Mouse (Mus musculus) kidney, adult 11 months (tissue): ENCODE results near the gene Ahnak2.
"Not testable (repeated sequence)": the region's sequence is repeated elsewhere in the genome, so short reads cannot be mapped to it uniquely, and the experiment has no call there.

Experiments used
- DNase-seq: peaks from one replicate; pipeline ENCODE4 v3.0.0; 2022

Ahnak2 gene

GRCm38 (mm10) chr12:112801864-112802846, at the start of gene Ahnak2:
Ahnak2 (minus strand) TSS chr12:112802657.
- no peak for DNase-seq

GRCm38 (mm10) chr12:112851116-112851515, 48.7 kb upstream of the Ahnak2 start:
- no peak for DNase-seq

- no peak for DNase-seq
These were observed 47.9 kb upstream of the Ahnak2 start for GRCm38 (mm10) chr12:112850344-112850743.

GRCm38 (mm10) chr12:112849235-112850022, 47.0 kb upstream of the Ahnak2 start:
- no peak for DNase-seq

GRCm38 (mm10) chr12:112847880-112848279, 45.4 kb upstream of the Ahnak2 start:
- no peak for DNase-seq

- peak; percentile 69 for DNase-seq
These were observed 41.3 kb upstream of the Ahnak2 start for GRCm38 (mm10) chr12:112843803-112844202.

- not testable (repeated sequence) for DNase-seq
These were observed 39.7 kb upstream of the Ahnak2 start for GRCm38 (mm10) chr12:112842128-112842527.

GRCm38 (mm10) chr12:112841338-112841892, 39.0 kb upstream of the Ahnak2 start:
- not testable (repeated sequence) for DNase-seq

GRCm38 (mm10) chr12:112840209-112841086, 38.0 kb upstream of the Ahnak2 start:
- DNase-seq: no peak

GRCm38 (mm10) chr12:112835046-112835445, 32.6 kb upstream of the Ahnak2 start:
- DNase-seq: no peak

- no peak for DNase-seq
These were observed 31.1 kb upstream of the Ahnak2 start for GRCm38 (mm10) chr12:112833527-112833926.

GRCm38 (mm10) chr12:112832411-112832810, 30.0 kb upstream of the Ahnak2 start:
- no peak for DNase-seq

- DNase-seq: no peak
These were observed 28.1 kb upstream of the Ahnak2 start for GRCm38 (mm10) chr12:112830570-112830969.

- DNase-seq: no peak
These were observed 27.7 kb upstream of the Ahnak2 start for GRCm38 (mm10) chr12:112830141-112830540.

- peak; percentile 96 for DNase-seq
These were observed 26.9 kb upstream of the Ahnak2 start, which contains the start of gene Cdca4 for GRCm38 (mm10) chr12:112829244-112829864. Cdca4 (minus strand) TSS chr12:112829423.

- DNase-seq: no peak
These were observed 26.2 kb upstream of the Ahnak2 start for GRCm38 (mm10) chr12:112828501-112829243.

- DNase-seq: no peak
These were observed 23.4 kb upstream of the Ahnak2 start for GRCm38 (mm10) chr12:112825901-112826300.

- DNase-seq: no peak
These were observed 20.8 kb upstream of the Ahnak2 start for GRCm38 (mm10) chr12:112823221-112823620.

- no peak for DNase-seq
These were observed 20.2 kb upstream of the Ahnak2 start for GRCm38 (mm10) chr12:112822676-112823075.

GRCm38 (mm10) chr12:112821974-112822373, 19.5 kb upstream of the Ahnak2 start:
- DNase-seq: no peak

GRCm38 (mm10) chr12:112821216-112821615, 18.8 kb upstream of the Ahnak2 start:
- peak; percentile 12 for DNase-seq
